Mouse (Mus musculus): ENCODE measurements around the gene Ppara.

DNA sequence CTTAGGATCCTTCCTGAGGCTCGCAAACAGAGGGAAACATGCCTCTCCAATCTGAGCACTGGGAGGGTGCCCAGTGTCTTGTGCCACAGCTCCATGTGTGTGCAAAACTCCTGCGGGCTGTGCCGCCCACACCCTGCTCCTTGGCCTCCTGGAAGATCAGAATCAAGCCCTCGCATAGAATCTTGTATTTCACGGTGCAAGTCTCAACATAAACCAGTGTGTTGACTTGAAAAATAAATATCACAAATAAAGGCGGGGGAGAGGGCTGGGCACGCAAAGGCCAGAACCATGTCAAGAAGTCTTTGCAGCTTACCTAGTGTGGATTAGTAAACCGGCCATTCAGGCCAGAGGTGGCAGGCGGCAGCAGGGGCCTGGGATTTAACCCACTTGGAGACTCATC is 5.5 kb upstream of the Ppara start:
- TF ChIP-seq POLR2A (IDR thresholded peaks at IDR 0.05; ENCODE audit: insufficient read depth, low read depth, low read length) (no peak), CTCF (IDR thresholded peaks at IDR 0.05) (no peak), EP300 (IDR thresholded peaks at IDR 0.05; ENCODE audit: insufficient read depth, low read depth, low read length) (no peak)
